Mouse (Mus musculus) erythroblast, embryonic 14.5 days (primary cell): ENCODE results near the gene Rtn4rl1.

ENCODE experiments used
- GATA1 ChIP-seq: IDR thresholded peaks from 2 replicates; pipeline ENCODE4 v1.6.1; 2012; ENCODE audit warnings: low read length, inconsistent platforms, mixed read lengths
- TAL1 ChIP-seq: IDR thresholded peaks from 3 replicates; pipeline ENCODE4 v1.6.1; 2012; ENCODE audit warnings: low read length, inconsistent platforms, mixed read lengths

- TF ChIP-seq TAL1: no peak
- TF ChIP-seq GATA1: no peak
These were observed 12.8 kb downstream of the Rtn4rl1 start for GRCm38 (mm10) chr11:75206347-75206746.
